Mouse (Mus musculus) lung, adult 10 weeks (tissue): ENCODE results near the gene Cd40. TPM values are rescaled to one million over a fixed set of nuclear protein-coding genes. Genes with fewer than 3 reads are reported as not detected.

Experiments used
- polyA plus RNA-seq: library from polyadenylated mRNA; stranded (reverse); fragments of 350-450 nt; fragmentation: Illumina TruSeq; extraction: RNeasy Lipid Tissue Mini Kit (QIAGEN cat#74804); gene quantifications from one replicate; pipeline ENCODE4 v1.2.3, GENCODE M21; 2014; ENCODE audit warnings: low read depth, low replicate concordance; ENCODE audit not compliant: insufficient read depth

Gene Cd40
- 22.3 TPM for polyA plus RNA-seq

DNA sequence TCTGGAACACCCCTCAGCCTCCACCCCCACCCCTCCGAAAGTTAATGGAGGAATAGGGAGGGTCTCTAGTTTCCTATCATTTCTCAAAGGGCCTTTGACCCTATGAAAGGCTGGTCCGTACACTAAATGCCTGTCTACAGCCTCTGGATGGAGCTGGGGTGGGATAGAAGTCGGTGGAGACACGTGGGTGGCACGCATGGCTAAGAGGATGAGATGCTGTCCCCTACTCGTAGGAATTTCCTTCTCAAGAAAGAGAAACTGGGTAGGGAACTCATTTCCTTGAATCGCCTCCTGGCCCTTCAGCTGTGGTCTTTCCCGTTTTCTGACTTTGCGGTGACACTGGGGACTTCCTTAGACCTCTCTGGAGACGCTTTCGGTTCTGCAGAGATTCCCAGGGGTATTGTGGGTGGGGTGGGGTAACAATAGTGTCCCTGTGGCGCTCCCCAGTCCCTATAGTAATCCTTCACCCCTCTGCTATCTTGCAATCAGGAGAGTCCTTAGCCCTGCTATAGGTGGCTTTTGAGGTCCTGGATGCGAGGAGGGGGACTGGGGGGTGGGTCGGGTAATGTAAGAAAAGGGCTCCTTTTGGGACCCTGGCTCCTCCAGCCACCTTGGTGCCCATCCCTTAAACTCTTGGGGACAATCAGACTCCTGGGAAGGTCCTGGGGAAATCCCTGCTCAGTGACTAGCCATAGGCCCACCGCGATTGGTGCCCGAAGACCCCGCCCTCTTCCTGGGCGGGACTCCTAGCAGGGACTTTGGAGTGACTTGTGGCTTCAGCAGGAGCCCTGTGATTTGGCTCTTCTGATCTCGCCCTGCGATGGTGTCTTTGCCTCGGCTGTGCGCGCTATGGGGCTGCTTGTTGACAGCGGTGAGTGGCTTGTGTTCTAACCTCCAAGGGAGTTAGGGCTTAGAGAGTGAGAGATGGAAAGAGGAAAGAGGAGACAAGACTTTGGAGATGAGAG is at the start of gene Cd40:
Gene Cd40 (plus strand): TSS at position 740 of the 965 bp plus-strand sequence.

DNA sequence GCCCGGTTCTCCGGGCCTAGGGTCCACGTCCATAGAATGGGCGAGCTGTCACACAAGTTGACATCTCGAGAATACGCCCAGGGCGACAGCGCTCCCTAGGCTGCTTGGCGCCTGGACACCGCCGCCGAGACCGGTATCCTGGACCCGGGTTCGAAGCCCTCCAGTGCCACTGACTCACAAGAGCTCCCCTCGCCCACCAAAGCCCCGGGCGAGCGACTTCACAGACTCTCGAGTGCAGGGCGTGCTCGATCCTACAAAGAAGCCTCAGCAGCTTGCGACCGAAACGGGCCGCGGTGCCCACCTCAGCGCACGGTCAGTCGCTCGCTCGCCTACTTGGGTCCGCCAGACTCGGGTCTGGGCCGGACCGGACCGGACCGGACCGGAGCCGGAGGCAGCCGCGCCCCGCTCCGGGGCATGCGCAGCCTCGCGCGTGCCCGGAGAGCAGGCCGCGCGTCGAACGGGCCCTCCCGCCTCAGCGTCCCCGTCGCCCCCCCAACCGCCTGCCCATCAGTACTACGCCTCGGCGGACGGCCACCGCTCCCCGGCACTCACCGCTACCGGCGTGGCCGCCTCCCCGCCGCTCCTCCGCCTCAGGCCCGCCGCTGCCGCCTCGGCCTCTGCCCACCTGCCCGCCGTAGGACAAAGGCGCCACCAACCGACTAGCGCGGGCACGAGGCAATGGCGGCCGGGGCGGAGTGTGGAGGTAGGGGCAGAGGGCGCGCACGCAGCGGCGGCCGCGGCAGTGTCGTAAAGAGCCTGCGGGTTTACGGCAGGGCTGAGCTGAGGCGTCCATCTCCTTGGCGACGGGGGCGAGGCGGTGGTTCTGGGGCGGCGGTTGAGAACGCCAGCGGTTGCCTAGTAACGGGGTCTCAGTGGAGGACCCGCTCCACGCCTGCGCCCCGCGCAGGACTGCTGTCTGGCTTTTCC is 21.0 kb upstream of the Cd40 start, which contains the start of gene Ncoa5:
Gene Ncoa5 (minus strand): TSS at position 737 of the 927 bp plus-strand sequence.

DNA sequence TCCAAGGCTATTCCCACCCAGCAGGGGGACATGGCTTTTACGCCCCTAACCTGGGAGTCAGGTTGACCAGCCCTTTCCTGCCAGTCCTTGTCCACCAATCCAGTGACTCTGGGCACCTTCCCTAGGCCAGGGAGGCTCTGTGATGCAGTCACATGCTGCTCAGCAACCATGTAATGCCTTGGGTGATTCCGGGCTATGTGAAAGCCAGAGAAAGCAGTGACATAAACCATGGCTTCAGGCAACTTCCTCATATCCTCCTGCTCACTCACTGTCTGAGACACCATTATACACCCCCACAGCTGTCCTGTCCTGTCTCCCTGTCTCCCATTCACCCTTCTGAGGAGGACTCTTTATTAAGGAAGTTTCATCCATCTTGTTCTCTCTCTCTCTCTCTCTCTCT is 35.2 kb downstream of the Cd40 start, which contains the start of gene 1700025C18Rik:
Gene 1700025C18Rik (minus strand): TSS at position 101 of the 400 bp plus-strand sequence.

Other genes with a start within 250 kb of the Cd40 start
- gene Zswim1, start 232.9 kb upstream of the Cd40 start, polyA plus RNA-seq, result 5.2 TPM
- gene Spata25, start 227.1 kb upstream of the Cd40 start, polyA plus RNA-seq, result 0.45 TPM
- 104 TPM for gene Ctsa, start 222.8 kb upstream of the Cd40 start, polyA plus RNA-seq
- 4.4 TPM for gene Neurl2, start 222.2 kb upstream of the Cd40 start, polyA plus RNA-seq
- 368 TPM for gene Pltp, start 197.9 kb upstream of the Cd40 start, polyA plus RNA-seq
- gene Pcif1, start 176.3 kb upstream of the Cd40 start, polyA plus RNA-seq, result 39.9 TPM
- 5.3 TPM for gene Zfp335, start 143.9 kb upstream of the Cd40 start, polyA plus RNA-seq
- 8.8 TPM for gene Mmp9, start 114.8 kb upstream of the Cd40 start, polyA plus RNA-seq
- gene Slc12a5, start 94.8 kb upstream of the Cd40 start, polyA plus RNA-seq, result 1.6 TPM
- gene Ncoa5, start 20.8 kb upstream of the Cd40 start, polyA plus RNA-seq, result 15.4 TPM
- not detected for gene 1700025C18Rik, start 35.1 kb downstream of the Cd40 start, polyA plus RNA-seq
- 0.85 TPM for gene Cdh22, start 179.2 kb downstream of the Cd40 start, polyA plus RNA-seq
- 23.1 TPM for gene Slc35c2, start 232.2 kb downstream of the Cd40 start, polyA plus RNA-seq